In the genomic region with DNA sequence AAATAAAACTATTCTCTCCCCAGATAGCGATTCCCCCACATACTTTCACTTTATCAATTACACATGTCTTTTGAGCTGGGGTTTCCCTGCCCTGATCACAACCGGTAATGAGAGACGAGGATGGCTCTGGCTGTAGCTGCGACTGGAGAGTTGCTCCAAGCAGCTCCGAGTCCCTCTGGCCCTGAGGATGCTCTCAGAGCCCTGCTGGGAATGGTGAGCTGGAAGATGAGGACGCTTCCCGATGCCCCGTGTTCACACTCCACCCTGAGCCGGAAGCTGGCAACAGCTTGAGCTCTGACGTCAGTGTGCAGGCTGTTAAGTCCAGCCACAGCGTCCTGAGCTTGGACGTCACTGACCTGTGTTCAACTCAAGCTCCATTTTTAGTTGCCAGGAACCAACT, we compare ENCODE assay signal across 8 mouse cellular contexts.
DNase-seq lines count a peak whose midpoint lies in the region; ATAC-seq and TF ChIP-seq lines count a peak whose summit lies in the region.

No protein-coding gene starts in this region.

- no peaks in the 10 kb centered on the region for H3K9me3 ChIP-seq in stomach, embryonic 14.5 days (ENCODE audit: control insufficient read depth, low read depth, low read length)
- no peaks in the 10 kb centered on the region for H3K9me3 ChIP-seq in stomach, postnatal 0 days (ENCODE audit: control insufficient read depth, low read length)
- H3K9me3 ChIP-seq in lung, postnatal 0 days (ENCODE audit: low read length), result no peaks in the 10 kb centered on the region
- no peaks in the 10 kb centered on the region for H3K9me3 ChIP-seq in stomach, embryonic 16.5 days (replicated peaks; ENCODE audit: control insufficient read depth, low read length)

- DNase-seq in cerebellum, postnatal 36 days, result peak; percentile 5 to 16
- no peak for DNase-seq in cerebellum, adult 8-10 months
- no peak for DNase-seq in stomach, postnatal 0 days (ENCODE audit: low spot score)
- no peak for DNase-seq in lung, postnatal 0 days (ENCODE audit: low spot score)
- no peak for DNase-seq in natural killer cell, adult 2 months (ENCODE audit: low spot score in 2 of 2)
- DNase-seq in adipocyte (ENCODE audit: low spot score), result no peak

- H3K27me3 ChIP-seq in stomach, embryonic 14.5 days (ENCODE audit: control insufficient read depth, insufficient read depth, low read length), result no peaks in the 10 kb centered on the region
- H3K27me3 ChIP-seq in stomach, postnatal 0 days (ENCODE audit: control insufficient read depth, insufficient read depth, low read length), result no peaks in the 10 kb centered on the region
- H3K27me3 ChIP-seq in lung, postnatal 0 days (replicated peaks; ENCODE audit: insufficient read depth, low read length), result no peaks in the 10 kb centered on the region
- H3K27me3 ChIP-seq in stomach, embryonic 16.5 days (ENCODE audit: control insufficient read depth, insufficient read depth, low read length), result no peaks in the 10 kb centered on the region

- H3K4me3 ChIP-seq in stomach, embryonic 14.5 days (ENCODE audit: low read depth, low read length), result no peak overlapping the region
- no peak overlapping the region for H3K4me3 ChIP-seq in stomach, postnatal 0 days (ENCODE audit: low read depth, low read length)
- no peak overlapping the region for H3K4me3 ChIP-seq in lung, postnatal 0 days (ENCODE audit: low read depth, low read length)
- H3K4me3 ChIP-seq in stomach, embryonic 16.5 days (replicated peaks; ENCODE audit: low read length), result peak overlapping the region; percentile 15

- no peaks in the 10 kb centered on the region for H3K36me3 ChIP-seq in stomach, embryonic 14.5 days (ENCODE audit: control insufficient read depth, insufficient read depth, low read length)
- H3K36me3 ChIP-seq in stomach, postnatal 0 days (ENCODE audit: control insufficient read depth, insufficient read depth, low read length), result no peaks in the 10 kb centered on the region
- H3K36me3 ChIP-seq in lung, postnatal 0 days (ENCODE audit: insufficient read depth, low read length), result no peaks in the 10 kb centered on the region
- H3K36me3 ChIP-seq in stomach, embryonic 16.5 days (ENCODE audit: control insufficient read depth, insufficient read depth, low read length), result no peaks in the 10 kb centered on the region

- H3K27ac ChIP-seq in stomach, embryonic 14.5 days (ENCODE audit: low read length), result no peak overlapping the region
- H3K27ac ChIP-seq in stomach, postnatal 0 days (replicated peaks), result no peak overlapping the region
- no peak overlapping the region for H3K27ac ChIP-seq in lung, postnatal 0 days (ENCODE audit: low read length)
- H3K27ac ChIP-seq in stomach, embryonic 16.5 days (ENCODE audit: low read length), result no peak overlapping the region

- no peak overlapping the region for H3K9ac ChIP-seq in stomach, embryonic 14.5 days (replicated peaks; ENCODE audit: low read depth, low read length)
- no peak overlapping the region for H3K9ac ChIP-seq in stomach, postnatal 0 days (ENCODE audit: low read length)
- no peak overlapping the region for H3K9ac ChIP-seq in lung, postnatal 0 days (replicated peaks; ENCODE audit: low read depth)
- H3K9ac ChIP-seq in stomach, embryonic 16.5 days (ENCODE audit: low read length), result no peak overlapping the region

- H3K4me2 ChIP-seq in stomach, embryonic 14.5 days (replicated peaks; ENCODE audit: low read depth, low read length), result peak overlapping the region; percentile 27
- no peak overlapping the region; the same call in 1 of the 2 replicates for H3K4me2 ChIP-seq in stomach, postnatal 0 days (replicated peaks; ENCODE audit: low read depth)
- H3K4me2 ChIP-seq in lung, postnatal 0 days (replicated peaks; ENCODE audit: low read depth, low read length), result peak overlapping the region; percentile 11; the same call in 1 of the 2 replicates
- H3K4me2 ChIP-seq in stomach, embryonic 16.5 days (ENCODE audit: low read depth, low read length), result peak overlapping the region; percentile 31

- no peak for TF ChIP-seq CTCF in stomach, postnatal 0 days (IDR thresholded peaks at IDR 0.05; ENCODE audit: low read depth)
- TF ChIP-seq CTCF in lung, postnatal 0 days (IDR thresholded peaks at IDR 0.05), result no peak

- no peaks in the 10 kb centered on the region for H3K4me1 ChIP-seq in stomach, embryonic 14.5 days (ENCODE audit: control insufficient read depth, insufficient read depth, low read length)
- no peaks in the 10 kb centered on the region for H3K4me1 ChIP-seq in stomach, postnatal 0 days (replicated peaks; ENCODE audit: control insufficient read depth, insufficient read depth)
- no peaks in the 10 kb centered on the region for H3K4me1 ChIP-seq in lung, postnatal 0 days (ENCODE audit: insufficient read depth, low read depth, low read length)
- H3K4me1 ChIP-seq in stomach, embryonic 16.5 days (ENCODE audit: control insufficient read depth, insufficient read depth, low read length), result no peaks in the 10 kb centered on the region

- TF ChIP-seq EP300 in stomach, postnatal 0 days (optimal IDR thresholded peaks at IDR 0.05), result no peak
- TF ChIP-seq EP300 in lung, postnatal 0 days (IDR thresholded peaks at IDR 0.05), result no peak

- no peak for ATAC-seq in stomach, embryonic 14.5 days (ENCODE audit: insufficient number of reproducible peaks, insufficient read depth, low FRiP score, low read depth)
- ATAC-seq in stomach, postnatal 0 days (ENCODE audit: low FRiP score, low TSS enrichment), result no peak
- no peak for ATAC-seq in lung, postnatal 0 days
- no peak for ATAC-seq in stomach, embryonic 16.5 days (ENCODE audit: insufficient read depth, low FRiP score)

- WGBS in stomach, embryonic 14.5 days, result 34% methylated on average over 12 of the region's 12 CpGs
- 31% methylated on average over 12 of the region's 12 CpGs for WGBS in stomach, postnatal 0 days
- 43% methylated on average over 12 of the region's 12 CpGs for WGBS in lung, postnatal 0 days
- WGBS in stomach, embryonic 16.5 days, result 37% methylated on average over 12 of the region's 12 CpGs

Comparison
In these comparisons a context has a peak if more than half of its experiments do, and no peak if none do; other contexts are left out.
1. DNase-seq: peak in cerebellum, postnatal 36 days (2 of 2); none in cerebellum, adult 8-10 months (single experiment), stomach, postnatal 0 days (single experiment), lung, postnatal 0 days (single experiment), natural killer cell, adult 2 months (0 of 2) and adipocyte (single experiment).